Mouse (Mus musculus) lung, postnatal 0 days (tissue): ENCODE measurements around the gene Dapk1.

Source experiments
- CTCF ChIP-seq: IDR thresholded peaks from 2 replicates; pipeline ENCODE4 v1.5.1; 2016; ENCODE audit warnings: antibody characterized with exemption, mild to moderate bottlenecking
- EP300 ChIP-seq: IDR thresholded peaks from 2 replicates; pipeline ENCODE4 v1.6.1; 2016; ENCODE audit warnings: antibody characterized with exemption, mild to moderate bottlenecking, control low read depth

DNA sequence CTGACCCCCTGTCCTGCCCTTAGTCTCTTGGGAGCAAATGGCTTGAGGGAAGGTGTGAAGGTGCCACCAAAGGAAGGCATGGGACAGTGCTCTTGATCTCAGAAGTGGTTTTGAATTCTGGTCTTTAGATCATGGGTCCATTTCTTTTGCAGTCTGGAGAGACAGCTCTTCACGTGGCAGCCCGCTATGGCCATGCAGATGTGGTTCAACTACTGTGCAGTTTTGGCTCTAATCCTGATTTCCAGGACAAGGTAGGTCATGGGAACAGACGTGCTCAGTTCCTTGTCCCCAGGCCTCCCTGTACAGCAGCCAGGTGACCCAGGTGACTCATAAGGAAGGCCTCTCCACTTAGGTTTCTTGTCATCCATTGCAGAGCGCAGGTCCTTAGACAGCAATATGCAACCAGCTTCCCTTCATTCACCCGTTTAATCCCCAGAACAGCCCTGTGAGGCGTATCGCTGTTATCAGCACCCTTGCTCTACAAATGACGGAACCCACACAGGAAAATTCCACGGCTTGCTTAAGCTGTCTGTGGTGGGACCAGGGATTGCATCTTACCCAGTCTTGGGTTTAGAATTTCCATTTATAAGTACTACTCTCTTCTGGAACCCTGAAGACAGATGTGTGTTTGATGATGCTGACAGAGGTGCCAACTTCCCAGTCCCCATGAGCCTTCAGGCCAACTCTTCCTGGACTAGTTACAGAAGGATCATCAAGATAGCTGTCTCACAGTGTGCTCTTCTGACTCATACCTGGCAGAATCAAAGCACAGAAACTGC, 126.7 kb downstream of the Dapk1 start:
- TF ChIP-seq EP300: peak; percentile 50
- TF ChIP-seq CTCF: no peak
